Mouse (Mus musculus) heart, adult 8-10 months (tissue): ENCODE measurements around the gene Plekhd1. TPM values are rescaled to one million over a fixed set of nuclear protein-coding genes. Genes with fewer than 3 reads are reported as not detected.

ENCODE experiments used
- DNase-seq: peaks from one replicate; pipeline ENCODE4 v3.0.0; 2022; ENCODE audit warnings: low spot score
- total RNA-seq, 4 experiments: library from RNA; stranded (reverse); gene quantifications; 2 replicates each; pipeline ENCODE4 v1.2.4; 2022

Plekhd1 gene
- total RNA-seq, result under 1 TPM in 2 of 4 experiments, not detected in 2; 0.09 to 0.20 TPM

- no peak for DNase-seq
Measured at GRCm38 (mm10) chr12:80692269-80692972, at the start of gene Plekhd1. Gene Plekhd1 (plus strand): TSS chr12:80692591.

- peak; percentile 18 for DNase-seq
Measured at GRCm38 (mm10) chr12:80642725-80643692, 49.4 kb upstream of the Plekhd1 start.

- DNase-seq, result peak; percentile 95
Measured at GRCm38 (mm10) chr12:80643693-80644505, 48.5 kb upstream of the Plekhd1 start, which contains the start of the genes Slc39a9 and Erh. Gene Slc39a9 (plus strand): TSS chr12:80643883. Gene Erh (minus strand): TSS chr12:80644341.

- DNase-seq, result no peak
Measured at GRCm38 (mm10) chr12:80644506-80644868, 47.9 kb upstream of the Plekhd1 start.

GRCm38 (mm10) chr12:80646377-80646776, 46.0 kb upstream of the Plekhd1 start:
- no peak for DNase-seq

- peak; percentile 35 for DNase-seq
Measured at GRCm38 (mm10) chr12:80653951-80654658, 38.3 kb upstream of the Plekhd1 start.

- DNase-seq, result peak; percentile 9
Measured at GRCm38 (mm10) chr12:80654659-80655025, 37.7 kb upstream of the Plekhd1 start.

- no peak for DNase-seq
Measured at GRCm38 (mm10) chr12:80658661-80659060, 33.7 kb upstream of the Plekhd1 start.

- DNase-seq, result no peak
Measured at GRCm38 (mm10) chr12:80662322-80662721, 30.1 kb upstream of the Plekhd1 start.

GRCm38 (mm10) chr12:80663935-80664334, 28.5 kb upstream of the Plekhd1 start:
- no peak for DNase-seq

GRCm38 (mm10) chr12:80668391-80668790, 24.0 kb upstream of the Plekhd1 start:
- DNase-seq, result no peak

- peak; percentile 37 for DNase-seq
Measured at GRCm38 (mm10) chr12:80673170-80673569, 19.2 kb upstream of the Plekhd1 start.

- DNase-seq, result no peak
Measured at GRCm38 (mm10) chr12:80681340-80681739, 11.1 kb upstream of the Plekhd1 start.

- DNase-seq, result no peak
Measured at GRCm38 (mm10) chr12:80683554-80683953, 8.8 kb upstream of the Plekhd1 start.

GRCm38 (mm10) chr12:80684316-80684715, 8.1 kb upstream of the Plekhd1 start:
- DNase-seq, result no peak

- peak; percentile 16 for DNase-seq
Measured at GRCm38 (mm10) chr12:80687788-80688211, 4.6 kb upstream of the Plekhd1 start.

GRCm38 (mm10) chr12:80689696-80690095, 2.7 kb upstream of the Plekhd1 start:
- DNase-seq, result no peak

GRCm38 (mm10) chr12:80691671-80692091, 710 bp upstream of the Plekhd1 start:
- DNase-seq, result no peak

GRCm38 (mm10) chr12:80693700-80694099, 1.3 kb downstream of the Plekhd1 start:
- no peak for DNase-seq

- DNase-seq, result no peak
Measured at GRCm38 (mm10) chr12:80695004-80695403, 2.6 kb downstream of the Plekhd1 start.
